9 mouse cellular contexts compared by ENCODE assay signal in the genomic region with DNA sequence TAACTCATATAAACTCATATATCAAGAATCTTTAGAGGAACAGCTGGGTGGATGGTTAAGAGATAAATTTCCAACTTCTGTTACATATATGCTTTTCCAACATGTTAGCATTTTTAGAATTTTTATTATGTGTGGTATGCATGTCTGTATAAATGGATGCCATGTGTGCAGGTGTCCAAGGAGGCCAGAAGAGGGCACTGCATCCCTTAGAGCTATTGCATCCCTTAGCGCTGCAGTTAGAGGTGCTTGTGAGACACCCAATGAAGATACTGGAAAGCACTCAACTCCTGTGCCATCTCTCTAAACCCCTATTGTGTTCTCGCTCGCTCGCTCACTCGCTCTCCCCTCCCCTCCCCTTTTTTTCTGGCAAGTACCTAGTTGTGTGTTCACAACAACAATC. TPM values are rescaled to one million over a fixed set of nuclear protein-coding genes. Genes with fewer than 3 reads are reported as not detected.
DNase-seq lines count a peak whose midpoint lies in the region; ATAC-seq and TF ChIP-seq lines count a peak whose summit lies in the region.
"Had no signal": no experiment of that assay in that cellular context is flagged by ENCODE, and none has a peak within 500 bp of the region (broad histone marks: within the 10 kb centered on the region; RNA-seq: fewer than 3 reads in every experiment).

No protein-coding gene starts in this region.

- H3K36me3 ChIP-seq in kidney, adult 2 months (ENCODE audit: control insufficient read depth, insufficient read depth, low read length) = peaks cover 2% of the 10 kb centered on the region
- peaks cover 6% of the 10 kb centered on the region; the same call in 1 of the 2 replicates for H3K36me3 ChIP-seq in liver, postnatal 0 days (replicated peaks; ENCODE audit: insufficient read depth, low read length)

- no peak for TF ChIP-seq POLR2A in kidney, adult 2 months (IDR thresholded peaks at IDR 0.05; ENCODE audit: low read depth, low read length)

- ATAC-seq in liver, postnatal 0 days = no peak

- no peak overlapping the region for H3K4me2 ChIP-seq in liver, postnatal 0 days (ENCODE audit: low read depth, low read length)
- H3K4me2 ChIP-seq: embryonic facial prominence, embryonic 15.5 days had no signal

- H3K27ac ChIP-seq in kidney, adult 2 months (ENCODE audit: insufficient read depth, low read depth, low read length) = no peak overlapping the region
- H3K27ac ChIP-seq in liver, postnatal 0 days (ENCODE audit: low read depth) = no peak overlapping the region
- H3K27ac ChIP-seq: embryonic facial prominence, embryonic 15.5 days had no signal

- no peak overlapping the region for H3K9ac ChIP-seq in liver, postnatal 0 days (replicated peaks)
- H3K9ac ChIP-seq: embryonic facial prominence, embryonic 15.5 days had no signal

- TF ChIP-seq CTCF in kidney, adult 2 months (conservative IDR thresholded peaks at IDR 0.05; ENCODE audit: insufficient read depth, insufficient read length, low read depth, low read length) = peak; percentile 60
- peak; percentile 66 for TF ChIP-seq CTCF in liver, postnatal 0 days (IDR thresholded peaks at IDR 0.05; ENCODE audit: low read depth)

- H3K4me3 ChIP-seq in kidney, adult 2 months (ENCODE audit: insufficient read depth, low read depth, low read length) = no peak overlapping the region
- H3K4me3 ChIP-seq in liver, postnatal 0 days (ENCODE audit: low read depth, low read length) = no peak overlapping the region
- H3K4me3 ChIP-seq: embryonic facial prominence, embryonic 15.5 days had no signal

- no peaks in the 10 kb centered on the region for H3K27me3 ChIP-seq in kidney, adult 2 months (replicated peaks; ENCODE audit: control insufficient read depth, insufficient read depth, low read length)
- H3K27me3 ChIP-seq in liver, postnatal 0 days (ENCODE audit: insufficient read depth, low read length) = no peaks in the 10 kb centered on the region
- H3K27me3 ChIP-seq: embryonic facial prominence, embryonic 15.5 days had no signal

- no peaks in the 10 kb centered on the region for H3K9me3 ChIP-seq in liver, postnatal 0 days (ENCODE audit: low read length)
- H3K9me3 ChIP-seq: embryonic facial prominence, embryonic 15.5 days had no signal

- TF ChIP-seq EP300 in liver, postnatal 0 days (IDR thresholded peaks at IDR 0.05; ENCODE audit: low read depth) = no peak

- 73% methylated on average over 5 of the region's 5 CpGs for WGBS in kidney, adult 2 months
- WGBS in liver, postnatal 0 days (ENCODE audit: insufficient replicate concordance) = 63% methylated on average over 5 of the region's 5 CpGs

- DNase-seq in kidney, adult 2 months = peak; percentile 14
- DNase-seq in kidney, adult 8-10 months = no peak
- DNase-seq in B cell, adult 2 months = peak; percentile 52 to 56
- DNase-seq in MEL-GATA-1-ER (ENCODE audit: extremely low read depth, low read depth) = peak; percentile 30
- DNase-seq in liver, postnatal 0 days = peak; percentile 31
- DNase-seq in yolk sac, embryonic 10.5 days (ENCODE audit: low spot score) = no peak
- DNase-seq in right cerebral cortex, adult 18-20 months = no peak
- DNase-seq in left cerebral cortex, adult 11 months (ENCODE audit: low spot score) = no peak

- H3K4me1 ChIP-seq in kidney, adult 2 months (ENCODE audit: control insufficient read depth, insufficient read depth, low read length) = no peaks in the 10 kb centered on the region; the same call in 1 of the 2 replicates
- no peaks in the 10 kb centered on the region for H3K4me1 ChIP-seq in liver, postnatal 0 days (ENCODE audit: insufficient read depth)
- H3K4me1 ChIP-seq: embryonic facial prominence, embryonic 15.5 days had no signal

RNA-seq across cellular contexts. Expression of a gene that starts 4.9 kb away (rescaled TPM):
- polyA plus RNA-seq in kidney, adult 2 months (2012; rRNA removed) = 23.3 and 26.7 TPM in 2 replicates
- polyA plus RNA-seq in liver, postnatal 0 days (2015; fragmentation: Nextera tagmentation; extraction: Ambion mirVana) = 8.3 and 9.5 TPM in 2 replicates

RNA-seq across cellular contexts. Expression of a gene that starts 37.4 kb away (rescaled TPM):
- polyA plus RNA-seq in kidney, adult 2 months (2012; rRNA removed) = 2.1 TPM in 2 replicates
- polyA plus RNA-seq in liver, postnatal 0 days (2015; fragmentation: Nextera tagmentation; extraction: Ambion mirVana) = 0.21 and 0.52 TPM in 2 replicates

RNA-seq across cellular contexts. Expression of a gene that starts 42.4 kb away (rescaled TPM):
- 25.2 and 27.0 TPM in 2 replicates for polyA plus RNA-seq in kidney, adult 2 months (2012; rRNA removed)
- 5.3 TPM in 2 replicates for polyA plus RNA-seq in liver, postnatal 0 days (2015; fragmentation: Nextera tagmentation; extraction: Ambion mirVana)

RNA-seq across cellular contexts. Expression of a gene that starts 51.1 kb away (rescaled TPM):
- 2.8 and 4.3 TPM in 2 replicates for polyA plus RNA-seq in kidney, adult 2 months (2012; rRNA removed)
- 2.8 and 3.3 TPM in 2 replicates for polyA plus RNA-seq in liver, postnatal 0 days (2015; fragmentation: Nextera tagmentation; extraction: Ambion mirVana)

RNA-seq across cellular contexts. Expression of a gene that starts 55.2 kb away (rescaled TPM):
- polyA plus RNA-seq in kidney, adult 2 months (2012; rRNA removed) = 71.5 and 74.7 TPM in 2 replicates
- polyA plus RNA-seq in liver, postnatal 0 days (2015; fragmentation: Nextera tagmentation; extraction: Ambion mirVana) = 122 and 136 TPM in 2 replicates

Comparison
In these comparisons a context has a peak if more than half of its experiments do, and no peak if none do; other contexts are left out.
1. DNase-seq: peak in kidney, adult 2 months (single experiment), B cell, adult 2 months (2 of 2), MEL-GATA-1-ER (single experiment) and liver, postnatal 0 days (single experiment); none in kidney, adult 8-10 months (0 of 2), yolk sac, embryonic 10.5 days (single experiment), right cerebral cortex, adult 18-20 months (single experiment) and left cerebral cortex, adult 11 months (single experiment).